Mouse (Mus musculus) lung, embryonic 15.5 days (tissue): ENCODE measurements around the gene Zmynd8. TPM values are rescaled to one million over a fixed set of nuclear protein-coding genes. Genes with fewer than 3 reads are reported as not detected.
A peak's percentile ranks its signal among the peaks of the same experiment; 100 is the strongest.

Experiments used
- ATAC-seq: fragments of 200-750 bp; cut with Nextera tagmentation; 2 replicates; pipeline ENCODE4 v1.8.0; 2017; ENCODE audit warnings: moderate number of reproducible peaks, borderline replicate concordance; ENCODE audit not compliant: low FRiP score, low TSS enrichment; ENCODE audit errors: extremely low read depth
- H3K27ac ChIP-seq: fragments of 300-500 bp; sonication (generic); 2 replicates; pipeline ENCODE4 v1.5.1; 2015; ENCODE audit warnings: moderate library complexity, mild to moderate bottlenecking, inconsistent platforms
- H3K27me3 ChIP-seq: fragments of 300-500 bp; sonication (generic); 2 replicates; pipeline ENCODE4 v1.6.1; 2015; ENCODE audit warnings: inconsistent platforms
- H3K36me3 ChIP-seq: fragments of 300-500 bp; sonication (generic); 2 replicates; pipeline ENCODE4 v1.6.1; 2015; ENCODE audit warnings: inconsistent platforms
- H3K4me1 ChIP-seq: fragments of 300-500 bp; sonication (generic); 2 replicates; pipeline ENCODE4 v1.6.1; 2015; ENCODE audit warnings: inconsistent platforms
- H3K4me2 ChIP-seq: fragments of 300-500 bp; sonication (generic); 2 replicates; pipeline ENCODE4 v1.6.1; 2015; ENCODE audit warnings: inconsistent platforms, mild to moderate bottlenecking, moderate library complexity
- H3K4me3 ChIP-seq: fragments of 300-500 bp; sonication (generic); 2 replicates; pipeline ENCODE4 v1.5.1; 2015; ENCODE audit warnings: mild to moderate bottlenecking, inconsistent platforms
- H3K9ac ChIP-seq: fragments of 300-500 bp; sonication (generic); 2 replicates; pipeline ENCODE4 v1.6.1; 2015; ENCODE audit warnings: inconsistent platforms
- H3K9me3 ChIP-seq: fragments of 300-500 bp; sonication (generic); 2 replicates; pipeline ENCODE4 v1.6.1; 2016; ENCODE audit warnings: inconsistent platforms
- WGBS: fragments of 180-500 bp; shearing (Covaris S2); methylation state at CpG from one replicate; pipeline ENCODE4 v1.1.7; 2015; 5-methylcytosine and 5-hydroxymethylcytosine counted together
- polyA plus RNA-seq: library from polyadenylated mRNA; unstranded; fragments of >200 nt; fragmentation: Nextera tagmentation; extraction: Ambion mirVana; gene quantifications from 2 replicates; pipeline ENCODE4 v1.2.1, GENCODE M21; 2015

Zmynd8 gene
- polyA plus RNA-seq, 1 experiment from 2014 or later, result 46.0 TPM

DNA sequence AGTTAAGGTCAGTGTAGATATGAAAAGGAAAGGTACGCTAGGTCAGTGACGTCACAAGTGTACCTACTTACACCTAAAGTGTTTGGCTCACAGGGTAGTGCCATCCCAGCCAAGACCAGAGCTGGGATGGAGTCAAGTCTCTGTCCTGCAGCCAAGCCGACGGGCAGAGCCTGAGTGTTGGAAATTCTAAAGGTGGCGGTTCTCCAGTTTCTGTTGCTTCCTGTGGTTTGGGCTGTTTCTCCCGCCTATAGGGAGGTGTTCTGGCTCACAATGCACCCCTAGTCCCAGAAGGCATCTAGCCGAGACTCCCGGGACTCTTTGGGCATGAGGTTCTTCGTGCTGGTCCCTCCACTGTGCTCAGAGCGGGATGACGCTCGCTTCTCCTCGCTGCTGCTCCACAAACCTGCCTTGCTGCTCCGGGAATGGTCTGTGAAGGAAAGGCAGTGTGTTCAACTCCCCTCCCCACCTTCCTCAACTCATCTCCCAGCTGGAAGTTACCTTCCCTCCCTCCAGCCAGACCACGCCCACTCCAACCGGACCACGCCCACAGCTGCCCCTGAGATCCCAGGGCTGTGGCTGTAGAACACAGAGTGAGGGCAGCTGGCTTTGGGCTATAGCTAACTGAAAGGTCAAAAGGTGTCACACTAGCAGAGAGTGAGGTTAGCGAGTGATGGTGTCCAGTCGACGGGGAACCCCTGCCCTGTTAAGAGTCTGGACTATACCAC, 113.3 kb downstream of the Zmynd8 start:
- Histone ChIP-seq H3K4me1 (peaks cover 7% of the 10 kb centered on the region; the same call in 1 of the 2 replicates), H3K27ac (no peak overlapping the region), H3K4me2 (no peak overlapping the region), H3K27me3 (no peaks in the 10 kb centered on the region), H3K36me3 (peaks cover 72% of the 10 kb centered on the region), H3K4me3 (no peak overlapping the region), H3K9ac (no peak overlapping the region), H3K9me3 (no peaks in the 10 kb centered on the region)
- no peak for ATAC-seq
- 83% methylated on average over 20 of the region's 20 CpGs for WGBS

DNA sequence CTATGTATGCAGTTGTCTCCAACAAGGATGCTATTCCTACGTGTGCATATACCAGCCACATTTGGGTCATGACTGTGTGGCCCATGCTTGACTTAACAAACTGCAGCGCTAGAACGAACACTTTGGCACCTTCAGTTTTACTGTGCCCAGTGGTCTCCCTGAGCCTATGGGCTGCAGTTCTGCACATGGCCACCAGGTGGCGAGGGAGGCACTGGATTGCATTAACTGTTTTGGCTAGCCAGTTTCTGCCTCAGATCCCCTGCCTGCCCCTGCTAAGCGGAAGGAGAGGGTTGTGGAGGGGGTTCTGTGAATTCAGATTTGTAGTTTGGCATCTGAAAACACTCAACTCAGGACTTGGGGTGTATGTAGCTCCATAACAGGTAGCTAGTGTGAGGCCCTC, 116.5 kb downstream of the Zmynd8 start:
- H3K9ac ChIP-seq, result no peak overlapping the region
- H3K36me3 ChIP-seq, result peaks cover 50% of the 10 kb centered on the region
- H3K9me3 ChIP-seq, result no peaks in the 10 kb centered on the region
- no peak overlapping the region for H3K4me3 ChIP-seq
- 32% methylated on average over 5 of the region's 5 CpGs for WGBS
- H3K27me3 ChIP-seq, result no peaks in the 10 kb centered on the region
- ATAC-seq, result no peak
- H3K27ac ChIP-seq, result no peak overlapping the region
- no peak overlapping the region for H3K4me2 ChIP-seq
- no peaks in the 10 kb centered on the region for H3K4me1 ChIP-seq

DNA sequence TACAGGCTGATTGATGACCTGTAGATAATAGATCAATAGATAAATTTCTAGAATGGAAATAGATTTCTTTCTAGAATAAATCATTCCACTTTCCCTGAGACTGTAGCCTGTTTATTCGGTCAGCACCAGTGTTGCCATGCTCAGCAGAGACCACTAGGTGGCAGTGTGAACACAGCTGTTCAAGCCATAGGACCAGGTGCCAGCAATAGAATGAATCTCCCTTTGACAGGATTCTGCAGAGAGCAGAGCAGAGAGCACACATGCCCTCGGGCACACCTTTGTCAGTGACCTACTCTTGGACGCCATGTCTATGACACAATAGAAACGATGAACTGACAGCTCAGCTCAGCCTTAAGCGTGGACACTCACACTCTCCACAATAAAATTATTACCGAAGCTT, 119.9 kb downstream of the Zmynd8 start:
- no peaks in the 10 kb centered on the region for H3K4me1 ChIP-seq
- H3K27ac ChIP-seq, result no peak overlapping the region
- peaks cover 18% of the 10 kb centered on the region for H3K36me3 ChIP-seq
- H3K9me3 ChIP-seq, result no peaks in the 10 kb centered on the region
- no peak overlapping the region for H3K9ac ChIP-seq
- WGBS, result 22% methylated on average over 6 of the region's 6 CpGs
- no peak overlapping the region for H3K4me2 ChIP-seq
- peak; percentile 44; the same call in 1 of the 2 replicates for ATAC-seq
- no peaks in the 10 kb centered on the region for H3K27me3 ChIP-seq
- H3K4me3 ChIP-seq, result no peak overlapping the region

DNA sequence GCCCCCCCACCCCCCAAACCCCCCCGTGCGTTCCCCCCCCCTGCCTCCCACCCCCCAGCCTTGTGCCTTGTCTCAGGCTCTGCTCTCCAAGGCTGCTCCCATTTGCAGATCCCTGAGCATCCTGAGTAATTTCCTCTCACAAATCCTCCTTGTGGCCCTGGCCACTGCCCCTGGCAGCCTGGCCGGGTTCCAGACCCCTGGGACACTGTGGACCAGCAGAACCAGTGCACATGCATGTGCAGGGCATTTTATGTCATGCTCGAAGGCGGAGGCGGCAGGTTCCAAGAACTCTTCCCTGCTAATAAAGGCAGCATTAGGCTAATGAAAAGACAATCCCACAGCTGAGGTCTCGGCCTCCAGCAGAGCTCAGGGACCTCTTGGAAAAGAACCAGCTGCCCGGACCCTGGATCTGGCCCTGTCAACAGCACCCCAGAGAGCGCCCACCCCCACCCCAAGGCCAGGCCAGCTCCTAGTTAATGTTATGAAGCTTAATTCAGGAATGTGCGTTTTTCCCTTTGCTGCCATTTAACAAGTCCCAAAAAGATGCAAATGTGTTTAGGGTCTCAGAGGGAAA, 129.4 kb downstream of the Zmynd8 start:
- no peak overlapping the region for H3K4me2 ChIP-seq
- H3K4me1 ChIP-seq, result no peaks in the 10 kb centered on the region
- ATAC-seq, result no peak
- WGBS, result 63% methylated on average over 8 of the region's 10 CpGs
- H3K4me3 ChIP-seq, result no peak overlapping the region
- H3K9ac ChIP-seq, result no peak overlapping the region
- no peaks in the 10 kb centered on the region for H3K27me3 ChIP-seq
- no peaks in the 10 kb centered on the region for H3K9me3 ChIP-seq
- H3K27ac ChIP-seq, result no peak overlapping the region
- H3K36me3 ChIP-seq, result no peaks in the 10 kb centered on the region

DNA sequence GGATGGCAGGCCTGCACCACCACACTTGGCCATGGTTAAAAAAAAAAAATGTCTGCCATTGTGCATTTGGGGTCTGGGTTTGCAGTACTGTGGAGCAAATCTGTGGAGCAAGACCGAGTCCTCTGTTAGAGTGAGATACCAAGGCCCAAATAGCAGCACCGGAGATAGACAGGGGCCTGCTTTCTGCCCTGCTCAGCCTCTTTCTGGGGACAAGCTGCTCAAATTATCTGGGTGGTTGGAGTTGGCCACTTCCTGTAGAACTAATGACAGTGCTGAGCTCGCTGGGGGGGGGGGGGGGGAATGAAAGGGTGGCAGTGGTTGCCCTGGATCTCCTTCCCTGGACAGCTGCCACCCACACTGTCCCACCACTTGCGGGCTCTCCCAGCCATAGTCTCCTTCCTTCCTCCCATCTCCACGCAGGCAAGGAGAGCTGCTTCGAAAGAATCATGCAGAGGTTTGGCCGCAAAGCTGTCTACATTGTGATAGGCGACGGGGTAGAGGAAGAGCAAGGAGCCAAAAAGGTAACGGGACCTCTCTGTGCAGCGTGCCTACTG, 129.9 kb downstream of the Zmynd8 start:
- Histone ChIP-seq H3K9ac (no peak overlapping the region), H3K9me3 (no peaks in the 10 kb centered on the region)
- 59% methylated on average over 11 of the region's 11 CpGs for WGBS

DNA sequence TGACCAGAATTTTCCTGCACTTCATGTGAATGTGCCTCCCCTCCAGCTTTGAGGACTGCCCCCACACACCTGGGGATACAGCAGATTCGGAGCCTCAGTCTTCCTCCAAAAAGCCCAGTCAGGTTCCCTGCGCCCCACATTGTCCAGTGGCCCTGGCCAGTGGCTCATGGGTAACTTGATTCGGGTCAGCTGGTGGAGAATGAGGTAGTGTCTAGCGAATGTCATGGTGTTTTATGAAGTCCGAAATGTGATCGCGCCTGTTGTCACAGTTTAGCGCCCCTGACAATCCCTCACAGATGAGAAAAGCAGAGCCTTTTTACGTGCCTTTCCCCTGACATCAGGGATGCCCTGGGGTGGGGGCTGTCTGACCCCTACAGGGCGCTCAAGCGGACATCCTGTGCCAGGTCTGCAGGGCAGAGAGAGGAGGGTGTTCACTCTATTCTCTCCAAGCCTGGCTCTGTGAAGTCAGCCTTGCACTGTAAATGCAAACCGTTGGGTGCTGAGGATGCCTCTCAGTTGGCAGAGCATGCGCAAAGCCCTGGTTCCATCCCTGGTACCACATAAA, 139.3 kb downstream of the Zmynd8 start:
- Histone ChIP-seq H3K27ac (no peak overlapping the region), H3K9ac (no peak overlapping the region), H3K4me3 (no peak overlapping the region), H3K9me3 (no peaks in the 10 kb centered on the region), H3K4me2 (no peak overlapping the region), H3K27me3 (no peaks in the 10 kb centered on the region), H3K36me3 (no peaks in the 10 kb centered on the region), H3K4me1 (no peaks in the 10 kb centered on the region)
- ATAC-seq, result no peak
- WGBS, result 86% methylated on average over 13 of the region's 13 CpGs

More for the DNA sequence above, 129.9 kb downstream of the Zmynd8 start:
- H3K27me3 ChIP-seq, result no peaks in the 10 kb centered on the region
- no peak overlapping the region for H3K27ac ChIP-seq
- no peak overlapping the region for H3K4me2 ChIP-seq
- no peak for ATAC-seq
- no peaks in the 10 kb centered on the region for H3K36me3 ChIP-seq
- H3K4me1 ChIP-seq, result no peaks in the 10 kb centered on the region
- no peak overlapping the region for H3K4me3 ChIP-seq

DNA sequence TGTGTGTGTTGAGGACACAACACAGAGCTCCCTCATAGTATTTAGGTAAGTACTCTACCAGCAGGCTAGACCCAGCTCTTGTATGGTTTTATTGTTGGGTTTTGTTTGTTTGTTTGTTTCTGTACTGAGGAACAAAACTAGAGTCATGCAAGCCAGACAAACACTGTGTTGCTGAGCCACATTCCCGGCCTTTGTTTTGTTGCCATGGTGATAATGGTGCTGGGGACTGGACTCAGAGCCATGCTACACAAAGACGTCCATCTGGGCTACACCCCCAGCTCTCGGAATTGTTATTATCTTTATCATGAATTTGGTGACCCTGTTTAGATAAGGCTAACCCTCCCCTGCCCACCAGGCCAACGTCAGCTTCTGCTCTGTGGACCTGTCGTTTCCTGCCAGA, 140.3 kb downstream of the Zmynd8 start:
- Histone ChIP-seq H3K27me3 (no peaks in the 10 kb centered on the region), H3K9ac (no peak overlapping the region), H3K4me3 (no peak overlapping the region), H3K4me2 (no peak overlapping the region), H3K4me1 (no peaks in the 10 kb centered on the region), H3K27ac (no peak overlapping the region), H3K9me3 (no peaks in the 10 kb centered on the region), H3K36me3 (no peaks in the 10 kb centered on the region)
- ATAC-seq, result no peak
- 12% methylated on average over 5 of the region's 5 CpGs for WGBS

DNA sequence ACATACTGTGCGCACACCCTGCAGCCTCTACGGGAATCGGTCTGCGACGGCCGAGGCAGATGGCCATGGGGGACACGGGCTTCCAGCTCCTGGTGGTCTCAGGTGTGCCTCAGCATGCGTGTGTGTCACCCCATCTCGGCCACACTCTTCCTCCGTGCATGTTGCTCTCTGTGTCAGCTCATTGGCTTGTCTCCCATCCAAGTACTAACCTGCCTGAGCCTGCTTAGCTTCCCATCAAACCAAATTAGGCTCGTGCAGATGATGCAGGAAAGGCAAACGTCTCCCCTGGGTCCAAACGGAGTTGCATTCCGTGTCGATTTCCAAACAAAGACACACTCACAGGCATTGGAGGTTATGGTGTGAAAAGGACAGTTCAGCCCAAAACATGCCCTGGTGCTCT, 141.0 kb downstream of the Zmynd8 start:
- no peak overlapping the region for H3K4me2 ChIP-seq
- no peaks in the 10 kb centered on the region for H3K4me1 ChIP-seq
- no peaks in the 10 kb centered on the region for H3K36me3 ChIP-seq
- H3K27me3 ChIP-seq, result no peaks in the 10 kb centered on the region
- no peaks in the 10 kb centered on the region for H3K9me3 ChIP-seq
- WGBS, result 74% methylated on average over 15 of the region's 15 CpGs
- H3K4me3 ChIP-seq, result no peak overlapping the region
- no peak overlapping the region for H3K27ac ChIP-seq
- no peak overlapping the region for H3K9ac ChIP-seq
- no peak for ATAC-seq

DNA sequence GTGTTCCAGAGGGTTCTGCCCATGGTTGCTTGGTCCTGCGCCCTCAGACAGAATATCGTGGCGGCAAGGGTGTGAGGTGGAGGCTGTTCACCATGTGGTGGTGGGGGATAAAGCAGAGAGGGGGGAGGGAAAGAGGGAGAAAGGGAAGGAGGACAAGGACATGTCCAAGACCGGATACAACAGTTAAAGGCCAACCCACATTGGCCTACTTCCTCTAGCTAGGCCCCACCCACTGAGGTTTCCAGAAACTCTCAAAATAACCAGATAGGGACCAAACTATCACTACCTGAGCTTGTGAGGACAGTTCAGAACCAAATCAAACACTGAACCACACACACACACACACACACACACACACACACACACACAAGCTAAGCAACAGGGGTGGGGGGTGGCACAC, 146.1 kb downstream of the Zmynd8 start:
- 77% methylated on average over 4 of the region's 4 CpGs for WGBS
- H3K27ac ChIP-seq, result no peak overlapping the region
- no peak overlapping the region for H3K4me3 ChIP-seq
- no peaks in the 10 kb centered on the region for H3K27me3 ChIP-seq
- no peak for ATAC-seq
- no peaks in the 10 kb centered on the region for H3K36me3 ChIP-seq
- no peaks in the 10 kb centered on the region for H3K4me1 ChIP-seq
- no peaks in the 10 kb centered on the region for H3K9me3 ChIP-seq
- H3K9ac ChIP-seq, result no peak overlapping the region
- no peak overlapping the region for H3K4me2 ChIP-seq

DNA sequence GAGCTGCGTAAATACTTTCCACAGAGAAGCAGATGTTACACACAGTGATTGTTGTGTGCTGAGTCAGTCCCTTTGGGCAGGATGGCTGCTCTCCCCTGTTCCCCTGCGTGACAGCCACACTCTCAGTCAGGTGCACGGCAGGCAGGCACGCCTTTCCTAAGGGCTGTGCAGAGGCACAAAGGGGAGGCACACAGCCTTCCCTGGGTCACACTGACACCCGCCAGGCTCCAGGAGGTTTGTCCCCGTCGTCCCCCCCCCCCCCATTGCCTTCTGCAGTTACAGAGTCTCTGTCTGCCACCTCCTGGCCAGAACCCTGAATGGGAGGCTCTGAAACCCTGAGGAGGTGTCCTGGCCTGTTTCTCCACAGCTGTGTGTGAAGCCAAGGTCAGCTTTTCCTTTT, 147.7 kb downstream of the Zmynd8 start:
- no peak overlapping the region for H3K9ac ChIP-seq
- ATAC-seq, result no peak

DNA sequence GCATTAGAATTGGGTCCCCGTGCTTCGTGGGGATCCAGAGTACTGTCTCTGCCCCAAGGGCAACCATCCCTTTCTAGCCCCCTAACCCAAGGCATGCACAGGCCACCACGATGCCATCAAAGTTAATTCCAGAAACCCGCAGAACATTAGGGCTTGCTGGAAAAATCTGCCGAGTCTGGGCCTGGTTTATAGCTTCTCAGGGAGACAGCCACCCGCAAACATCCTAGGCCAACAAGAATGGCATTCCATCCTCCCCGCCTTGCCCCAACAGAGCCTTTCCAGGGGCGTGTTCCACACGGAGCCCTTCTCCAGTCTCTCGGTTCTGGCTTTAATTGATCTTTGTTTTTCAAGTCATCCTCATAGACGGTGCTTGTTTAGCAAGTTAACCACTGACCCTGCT, 150.4 kb downstream of the Zmynd8 start:
- 19% methylated on average over 11 of the region's 11 CpGs for WGBS
- no peak overlapping the region for H3K9ac ChIP-seq
- H3K27ac ChIP-seq, result no peak overlapping the region
- H3K4me1 ChIP-seq, result no peaks in the 10 kb centered on the region
- no peak overlapping the region for H3K4me2 ChIP-seq
- no peaks in the 10 kb centered on the region for H3K27me3 ChIP-seq
- H3K36me3 ChIP-seq, result no peaks in the 10 kb centered on the region
- H3K4me3 ChIP-seq, result no peak overlapping the region
- H3K9me3 ChIP-seq, result no peaks in the 10 kb centered on the region
- no peak for ATAC-seq

More for the DNA sequence above, 147.7 kb downstream of the Zmynd8 start:
- H3K4me3 ChIP-seq, result no peak overlapping the region
- H3K27me3 ChIP-seq, result no peaks in the 10 kb centered on the region
- H3K36me3 ChIP-seq, result no peaks in the 10 kb centered on the region
- H3K9me3 ChIP-seq, result no peaks in the 10 kb centered on the region
- 31% methylated on average over 7 of the region's 7 CpGs for WGBS
- H3K27ac ChIP-seq, result no peak overlapping the region
- no peak overlapping the region for H3K4me2 ChIP-seq
- H3K4me1 ChIP-seq, result no peaks in the 10 kb centered on the region

DNA sequence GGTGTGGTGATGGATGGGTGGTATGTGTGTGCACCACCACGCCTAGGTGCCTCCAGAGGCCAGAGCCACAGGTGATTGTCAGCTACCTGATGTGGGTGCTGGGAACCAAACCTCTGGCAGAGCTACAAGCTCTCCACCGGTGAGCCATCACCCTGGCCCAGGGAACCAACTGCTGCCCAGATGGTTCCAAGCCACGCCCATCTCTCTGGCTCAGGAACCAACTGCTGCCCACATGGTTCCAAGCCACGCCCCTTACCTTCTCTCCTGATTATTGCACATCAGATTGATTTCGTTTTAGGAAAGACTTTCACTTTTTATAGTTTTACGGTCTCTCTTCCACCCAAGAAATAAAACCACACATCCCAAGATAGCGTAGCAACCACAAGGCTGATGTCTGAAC, 150.8 kb downstream of the Zmynd8 start:
- H3K4me3 ChIP-seq, result no peak overlapping the region
- no peaks in the 10 kb centered on the region for H3K4me1 ChIP-seq
- no peak for ATAC-seq
- H3K9me3 ChIP-seq, result no peaks in the 10 kb centered on the region
- no peaks in the 10 kb centered on the region for H3K27me3 ChIP-seq
- no peak overlapping the region for H3K4me2 ChIP-seq
- 56% methylated on average over 7 of the region's 7 CpGs for WGBS
- no peak overlapping the region for H3K27ac ChIP-seq
- no peaks in the 10 kb centered on the region for H3K36me3 ChIP-seq
- no peak overlapping the region for H3K9ac ChIP-seq
